Mouse (Mus musculus) right cerebral cortex, adult 18-20 months (tissue): ENCODE results near the gene Cacna2d4.

Source experiments
- DNase-seq: peaks from one replicate; pipeline ENCODE4 v3.0.0; 2022; ENCODE audit warnings: mixed read lengths

Cacna2d4 gene

DNA sequence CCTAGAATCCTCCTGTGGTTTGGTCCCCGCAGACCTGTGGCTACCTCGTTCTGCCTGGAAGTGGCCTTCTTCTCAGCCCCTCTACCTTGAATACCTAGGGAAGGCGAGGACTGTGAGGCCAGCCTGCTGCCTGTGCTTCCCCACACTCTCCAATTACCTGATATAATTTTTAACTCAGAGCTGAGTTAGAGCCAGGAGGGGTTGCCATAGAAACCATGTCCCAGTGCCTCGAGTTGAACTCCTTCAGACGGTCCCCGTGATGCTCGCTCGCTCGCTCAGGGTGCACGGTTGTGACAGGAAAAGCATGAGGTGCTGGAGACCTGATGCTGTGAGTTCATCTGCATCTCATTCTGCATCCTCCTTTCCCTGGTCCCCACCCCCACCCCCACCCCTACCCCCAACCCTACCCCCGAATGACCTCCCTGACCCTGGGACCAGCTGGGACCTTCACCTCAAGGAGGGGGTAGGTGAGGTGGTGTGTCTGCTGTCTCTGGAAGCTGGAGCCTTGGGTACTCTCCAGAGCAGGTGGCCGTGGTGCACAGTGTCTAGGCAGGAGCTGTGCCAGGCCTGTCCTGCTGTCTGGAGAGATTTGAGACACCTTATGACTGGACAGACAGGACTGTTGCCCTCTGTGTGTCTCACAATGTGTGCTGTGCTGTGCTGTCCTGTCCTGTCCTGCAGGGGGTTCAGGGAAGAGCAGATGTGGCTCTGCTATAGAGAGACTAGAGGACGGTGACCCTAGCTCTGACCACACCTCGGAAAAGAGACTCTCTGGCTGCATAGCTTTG, 77.5 kb downstream of the Cacna2d4 start:
- peak; percentile 72 for DNase-seq

- no peak for DNase-seq
Observed at GRCm38 (mm10) chr6:119314751-119315476, 78.6 kb downstream of the Cacna2d4 start.

DNA sequence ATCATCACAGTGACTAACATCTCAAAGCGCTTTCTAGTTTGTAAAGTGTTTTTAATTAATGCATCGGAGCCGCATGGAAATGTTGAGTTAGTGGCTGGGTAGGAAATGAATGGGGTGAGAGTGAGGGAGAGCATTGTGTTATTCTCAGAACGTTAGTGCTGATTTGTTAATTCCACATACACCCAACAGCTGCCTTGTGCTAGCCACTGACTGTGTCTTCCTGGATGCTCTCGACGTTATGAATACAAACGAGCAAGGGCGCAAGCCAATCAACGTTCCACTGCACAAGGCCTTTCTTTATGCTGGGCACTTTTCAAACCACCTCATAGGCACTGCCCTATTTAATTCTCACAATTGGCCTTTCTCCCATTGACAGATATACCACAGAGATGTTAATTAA, 82.4 kb downstream of the Cacna2d4 start:
- DNase-seq = no peak

DNA sequence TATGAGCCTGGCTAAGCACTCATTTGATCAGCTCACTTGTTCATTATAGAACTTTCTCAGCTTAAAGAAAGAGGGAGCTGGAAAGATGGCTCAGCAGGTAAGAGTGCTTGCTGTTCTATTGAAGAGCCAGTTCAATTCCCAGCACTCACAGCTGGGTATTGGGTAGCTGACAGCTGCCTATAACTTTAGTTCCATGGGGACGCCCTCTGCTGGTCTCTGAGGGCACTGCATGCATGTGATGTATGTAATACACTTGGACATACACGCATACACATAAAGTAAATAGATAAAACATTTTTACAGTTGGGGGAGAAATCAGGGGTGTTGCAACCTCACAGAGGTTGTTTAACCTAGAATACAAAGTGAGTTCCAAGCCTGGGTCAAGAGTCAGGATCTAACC, 83.0 kb downstream of the Cacna2d4 start:
- no peak for DNase-seq

DNA sequence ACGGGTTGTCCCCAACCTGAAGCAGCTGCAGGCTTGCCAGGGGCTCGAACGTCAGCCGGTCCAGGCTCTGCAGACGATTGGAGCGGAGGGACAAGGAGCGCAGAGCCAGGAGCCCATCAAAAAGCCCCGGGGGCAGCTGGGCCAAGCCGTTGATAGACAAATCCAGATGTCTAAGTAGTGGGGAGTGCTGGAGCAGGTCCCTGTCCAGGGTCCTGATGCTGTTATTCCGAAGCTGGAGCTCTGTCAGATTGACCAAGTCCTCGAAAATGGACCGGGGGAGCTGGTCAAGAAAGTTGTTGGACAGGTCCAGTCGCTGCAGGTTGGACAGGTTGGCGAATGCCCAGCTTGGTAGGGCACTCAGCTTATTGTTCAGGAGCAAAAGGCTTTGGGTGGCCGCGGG, 84.2 kb downstream of the Cacna2d4 start:
- DNase-seq = no peak

- no peak for DNase-seq
Observed at GRCm38 (mm10) chr6:119321752-119322151, 85.4 kb downstream of the Cacna2d4 start.

DNA sequence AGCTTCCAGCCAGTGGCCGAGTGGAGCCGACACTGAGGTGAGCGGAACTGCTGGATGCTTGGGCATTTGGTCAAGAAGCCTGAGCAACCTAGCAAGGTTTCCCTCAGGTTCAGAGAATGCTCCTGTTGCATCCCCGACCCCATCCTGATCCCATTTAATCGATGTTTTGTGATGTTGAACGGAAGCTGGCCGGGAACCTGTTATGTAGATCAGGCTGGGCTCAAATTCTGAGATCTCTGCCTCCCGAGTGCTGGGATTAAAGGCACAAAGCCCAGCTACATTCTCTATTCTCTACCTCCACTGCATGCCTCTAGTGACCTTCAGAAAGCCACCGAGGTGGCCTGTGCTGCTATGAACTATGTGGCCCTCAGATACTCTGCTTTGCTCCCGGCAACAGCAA, 88.5 kb downstream of the Cacna2d4 start:
- no peak for DNase-seq

DNA sequence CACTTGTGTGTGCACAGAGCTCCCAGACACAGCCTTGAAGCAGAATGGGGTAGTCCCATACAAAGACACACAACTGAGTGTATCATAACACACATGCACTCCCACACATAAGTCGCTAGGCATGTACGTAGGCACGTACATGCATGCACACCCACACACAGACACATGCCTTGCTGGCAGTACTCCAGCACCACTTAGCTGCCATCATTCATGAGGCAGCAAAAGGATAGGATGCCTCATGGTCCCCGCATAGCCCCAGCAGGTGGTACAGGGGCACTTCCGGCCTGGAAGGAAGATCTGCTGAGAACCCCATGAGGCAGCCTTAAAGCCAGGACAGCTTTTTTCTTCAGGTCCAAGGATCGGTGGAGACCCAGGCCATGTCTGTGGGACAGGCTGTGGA, 89.7 kb downstream of the Cacna2d4 start:
- DNase-seq = no peak

GRCm38 (mm10) chr6:119326541-119326940, 90.2 kb downstream of the Cacna2d4 start:
- no peak for DNase-seq

DNA sequence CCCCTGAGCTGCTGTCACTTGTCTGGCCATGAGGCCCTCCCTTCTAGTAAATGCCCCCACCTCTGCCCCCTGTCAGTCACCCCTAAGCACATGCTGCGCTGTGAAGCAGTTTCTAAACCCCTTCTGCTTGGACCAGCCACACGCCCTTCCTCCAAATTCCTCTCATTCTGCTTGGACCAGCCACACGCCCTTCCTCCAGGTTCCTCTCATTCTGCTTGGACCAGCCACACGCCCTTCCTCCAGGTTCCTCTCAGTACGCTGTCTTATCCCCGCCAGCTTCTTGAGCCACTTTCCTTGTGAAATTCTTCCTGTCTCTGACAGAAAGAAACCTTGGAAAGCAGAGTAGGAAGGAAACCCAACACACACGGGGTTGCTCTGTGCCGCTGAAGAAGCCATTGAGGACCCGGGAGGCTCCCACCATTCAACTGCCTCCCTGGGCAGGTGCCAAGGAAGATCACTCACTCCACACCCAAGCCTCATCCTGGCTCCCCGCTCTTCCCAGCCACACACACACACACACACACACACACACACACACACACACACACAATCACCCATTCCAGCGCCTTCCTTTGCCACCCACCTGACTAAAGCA, 92.3 kb downstream of the Cacna2d4 start:
- DNase-seq = peak; percentile 44

- DNase-seq = peak; percentile 94
Observed at GRCm38 (mm10) chr6:119329215-119329714, 92.9 kb downstream of the Cacna2d4 start.

DNA sequence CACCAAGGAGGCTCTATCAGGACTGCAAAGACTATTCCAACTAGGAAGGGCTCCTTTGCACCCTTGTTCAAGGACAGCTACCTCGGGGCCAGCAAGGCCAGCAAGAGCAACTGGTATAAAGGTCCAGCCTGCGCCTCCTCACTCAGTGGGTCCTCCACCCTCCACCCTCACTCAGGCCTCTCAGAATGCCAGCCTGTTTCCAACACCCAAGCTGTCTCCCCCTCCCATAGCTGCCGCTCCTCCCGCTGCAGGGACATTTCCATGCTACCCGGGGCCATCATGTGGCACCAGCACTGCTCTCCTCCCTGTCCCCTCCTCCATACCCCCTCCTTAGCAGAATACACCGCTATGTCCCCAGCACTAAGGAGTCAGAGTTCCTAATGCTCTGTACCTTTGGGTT, 93.6 kb downstream of the Cacna2d4 start:
- DNase-seq = peak; percentile 47

GRCm38 (mm10) chr6:119330506-119330905, 94.2 kb downstream of the Cacna2d4 start, which contains the start of gene Lrtm2:
Gene Lrtm2 (minus strand): TSS chr6:119330766.
- peak; percentile 88 for DNase-seq

GRCm38 (mm10) chr6:119332111-119332510, 95.8 kb downstream of the Cacna2d4 start:
- no peak for DNase-seq

DNA sequence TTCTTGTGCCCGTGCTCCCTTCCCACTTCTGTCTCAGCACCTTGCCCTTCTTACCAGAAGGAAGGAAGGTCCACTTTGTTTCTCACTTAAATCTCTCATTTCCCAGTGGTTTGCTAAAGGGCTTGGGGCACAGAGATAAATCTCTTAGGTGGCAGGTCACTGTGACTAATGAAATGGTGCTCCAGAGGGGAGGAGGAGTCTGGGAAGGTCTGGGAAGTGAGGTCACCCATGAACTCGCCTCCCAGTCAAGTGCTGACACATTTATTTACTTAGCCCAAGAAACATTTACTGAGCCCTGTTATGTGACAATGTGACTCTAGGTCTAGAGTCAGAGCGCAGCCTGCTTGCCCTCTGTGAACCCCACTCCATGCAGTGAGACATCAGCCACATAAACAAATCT, 96.9 kb downstream of the Cacna2d4 start:
- no peak for DNase-seq

GRCm38 (mm10) chr6:119333831-119334230, 97.5 kb downstream of the Cacna2d4 start:
- DNase-seq = no peak

- no peak for DNase-seq
Observed at GRCm38 (mm10) chr6:119336124-119336523, 99.8 kb downstream of the Cacna2d4 start.

DNA sequence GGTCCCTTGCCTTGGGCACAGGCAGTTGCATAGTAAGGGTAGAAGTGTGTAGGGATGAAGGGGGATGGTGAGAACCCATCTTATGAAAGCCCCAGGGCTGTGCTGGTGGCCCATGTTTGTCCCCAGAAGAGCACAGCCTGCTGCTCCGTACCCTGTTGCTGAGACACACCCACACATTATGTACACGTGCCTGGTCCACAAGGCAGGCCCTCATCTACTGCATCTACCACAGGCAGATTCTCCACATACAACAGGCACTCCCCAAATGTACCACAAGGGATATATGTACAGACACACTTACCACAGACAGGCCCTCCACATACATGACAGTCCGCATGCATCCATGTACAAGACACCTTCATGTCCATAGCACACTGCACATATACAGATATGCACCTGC, 101.0 kb downstream of the Cacna2d4 start:
- DNase-seq = no peak

DNA sequence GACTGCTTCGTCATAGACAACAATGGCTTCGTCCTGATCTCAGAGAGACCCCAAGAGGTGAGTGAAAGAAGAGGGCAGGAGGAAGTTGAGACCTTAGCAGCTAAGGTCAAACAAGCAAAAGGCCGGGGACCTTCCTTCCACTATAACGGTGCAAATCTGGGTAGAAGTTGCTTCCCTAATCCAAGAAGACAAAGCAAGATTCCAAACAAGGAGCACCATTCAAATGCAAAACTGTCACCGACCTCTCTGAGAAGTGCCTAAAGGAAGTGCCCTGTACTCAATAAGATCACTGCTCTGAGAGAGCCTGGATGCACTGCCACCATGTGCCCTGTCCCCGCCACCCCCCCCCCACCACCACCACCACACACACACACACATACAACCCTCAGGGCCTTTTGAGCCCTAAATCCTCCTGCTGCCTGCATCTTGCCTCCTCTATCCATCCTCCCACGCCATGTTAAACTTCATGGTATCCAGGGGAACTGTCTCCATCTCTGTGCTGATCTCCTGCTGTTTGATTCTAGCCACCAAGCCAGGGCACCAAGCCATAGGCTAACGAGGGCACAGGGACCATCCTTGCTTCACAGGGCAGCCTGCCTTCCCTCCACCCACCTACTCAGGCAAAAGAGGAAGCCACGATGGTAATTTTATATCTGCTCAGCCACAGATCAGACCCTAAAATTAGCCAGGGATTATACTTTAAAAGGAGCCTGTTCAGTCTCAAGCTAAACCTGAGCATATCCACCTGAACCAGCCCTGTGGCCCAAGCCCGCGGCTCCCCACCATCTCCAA, 102.0 kb downstream of the Cacna2d4 start:
- DNase-seq = no peak

DNA sequence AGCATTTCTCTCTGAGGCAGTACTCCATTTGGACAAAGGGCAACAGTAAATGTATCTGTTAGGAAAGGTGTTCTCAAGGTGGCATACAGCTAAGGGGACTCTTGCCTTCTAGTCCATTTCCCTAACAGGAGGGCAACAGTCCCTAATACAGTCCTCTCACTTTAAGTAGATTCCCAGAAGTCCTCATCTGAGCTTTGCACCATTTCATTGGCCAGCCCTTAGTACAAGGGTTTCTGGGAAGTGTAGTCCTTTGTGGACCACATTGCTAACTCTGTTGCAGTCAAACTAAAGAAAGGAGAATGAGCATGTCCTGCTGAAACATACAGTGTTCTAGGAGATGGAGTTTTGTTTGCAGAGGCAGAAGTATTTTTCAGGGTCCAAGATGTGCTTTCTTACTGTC, 105.1 kb downstream of the Cacna2d4 start:
- peak; percentile 55 for DNase-seq

DNA sequence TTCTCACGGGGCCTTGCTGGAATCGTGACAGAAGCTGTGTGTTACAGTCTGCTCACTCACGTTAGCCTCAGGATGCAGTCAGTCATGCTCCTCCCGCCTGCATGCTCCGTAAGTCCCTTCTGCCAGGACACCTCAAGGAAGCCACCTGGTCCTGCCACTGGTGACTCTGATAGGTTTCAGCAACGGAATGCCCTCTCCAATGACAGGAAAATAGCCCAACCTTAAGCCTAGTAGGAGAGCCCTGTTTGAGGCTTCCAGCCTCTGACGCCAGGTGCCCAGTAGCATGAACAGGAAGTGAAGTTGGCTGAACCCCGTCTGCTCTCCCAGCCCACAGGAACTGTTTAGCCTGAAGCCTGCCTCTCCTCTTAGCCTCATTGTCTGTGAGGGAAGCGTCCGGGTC, 109.9 kb downstream of the Cacna2d4 start:
- no peak for DNase-seq

- no peak for DNase-seq
Observed at GRCm38 (mm10) chr6:119347813-119348212, 111.5 kb downstream of the Cacna2d4 start.

DNA sequence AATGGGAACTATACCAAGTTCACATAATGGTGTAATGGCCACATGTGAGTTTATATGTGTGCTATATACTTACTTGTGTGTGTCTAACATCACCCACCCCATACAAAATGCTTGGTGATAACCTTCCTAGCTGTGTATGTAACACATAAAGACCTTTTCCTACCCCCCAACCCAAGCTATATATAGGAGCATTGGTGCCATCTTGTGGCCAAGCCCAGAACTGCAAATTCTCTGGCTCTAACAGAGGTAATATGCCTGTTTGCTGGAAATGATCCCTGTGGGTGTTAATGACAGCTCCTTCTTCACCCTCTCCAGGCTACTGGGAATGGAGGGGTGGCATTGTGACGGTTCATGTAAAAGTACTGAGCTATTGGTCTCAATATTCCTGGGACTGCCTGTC, 111.9 kb downstream of the Cacna2d4 start:
- peak; percentile 78 for DNase-seq
